Mouse (Mus musculus): ENCODE results near the gene Auts2.

DNA sequence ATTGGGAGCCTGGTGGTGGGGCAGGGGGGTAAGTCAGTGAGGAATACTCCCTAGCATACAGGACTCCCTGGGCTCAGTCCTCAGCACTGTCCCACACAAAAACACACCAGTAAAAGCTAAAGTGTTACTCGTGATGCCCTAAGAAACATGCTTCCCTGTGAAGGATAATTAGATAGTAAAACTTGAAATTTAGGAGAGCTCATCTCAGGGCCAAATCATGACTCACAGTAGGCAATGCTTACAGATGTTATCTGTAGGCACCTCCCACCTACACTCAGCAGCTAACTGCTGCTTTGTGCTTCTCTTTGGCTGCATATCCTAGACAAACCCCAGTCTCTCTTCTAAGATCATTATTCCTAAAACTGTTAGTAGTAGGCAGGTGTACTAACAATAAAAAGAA, 168.0 kb downstream of the Auts2 start:
- TF ChIP-seq CTCF (conservative IDR thresholded peaks at IDR 0.05; ENCODE audit: insufficient read depth, insufficient read length, low read depth, low read length) (no peak), POLR2A (IDR thresholded peaks at IDR 0.05; ENCODE audit: low read depth, low read length) (no peak)

All from kidney, adult 2 months (tissue).